Mouse (Mus musculus): Measurements from ENCODE around the gene Ptch1. TPM values are rescaled to one million over a fixed set of nuclear protein-coding genes. Genes with fewer than 3 reads are reported as not detected.

Ptch1 gene
- polyA plus RNA-seq, 1 experiment from 2014 or later: 22.1 TPM

DNA sequence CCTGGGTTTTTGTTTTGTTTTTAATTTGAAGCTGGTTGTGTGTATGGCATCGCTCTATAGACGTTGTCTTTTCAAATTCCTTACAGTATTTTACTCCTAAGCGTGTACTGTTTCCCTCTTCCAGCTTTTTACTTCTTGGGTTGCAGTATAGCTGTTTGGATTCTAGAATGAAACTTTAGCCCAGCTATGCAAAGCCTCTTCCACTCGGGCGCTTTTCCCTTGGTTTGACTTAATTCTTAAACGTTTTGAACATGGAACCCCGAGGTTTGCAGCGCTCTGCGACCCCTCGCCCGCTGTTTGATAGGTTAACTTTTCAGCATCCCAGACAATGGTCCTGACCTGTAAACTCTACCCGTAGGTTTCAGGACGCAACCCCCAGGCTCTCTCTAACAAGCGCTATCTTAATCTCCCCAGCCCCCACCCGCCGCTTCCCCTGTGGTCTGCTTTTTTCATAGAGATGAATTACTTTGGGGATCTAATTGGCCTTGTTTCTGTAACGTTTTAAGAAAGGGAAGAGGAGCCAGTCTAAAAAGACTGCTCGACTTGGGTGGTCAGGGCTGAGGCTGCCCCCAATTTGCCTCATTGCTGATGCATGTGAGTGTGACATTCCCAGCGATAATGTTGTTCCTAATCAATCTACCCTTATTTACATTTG is 4.5 kb downstream of the Ptch1 start:
- H3K4me3 ChIP-seq: peak overlapping the region; percentile 86
- H3K9me3 ChIP-seq: no peaks in the 10 kb centered on the region
- peaks cover 67% of the 10 kb centered on the region for H3K4me1 ChIP-seq (replicated peaks)
- peak; percentile 47 for DNase-seq (ENCODE audit: low spot score)
- H3K27me3 ChIP-seq (ENCODE audit: insufficient read depth, poor library complexity, severe bottlenecking): peaks cover 52% of the 10 kb centered on the region
- peak overlapping the region; percentile 98 for H3K27ac ChIP-seq
- whole genome bisulfite sequencing: 1% methylated on average over 19 of the region's 19 CpGs
- H3K36me3 ChIP-seq: peaks cover 8% of the 10 kb centered on the region

DNA sequence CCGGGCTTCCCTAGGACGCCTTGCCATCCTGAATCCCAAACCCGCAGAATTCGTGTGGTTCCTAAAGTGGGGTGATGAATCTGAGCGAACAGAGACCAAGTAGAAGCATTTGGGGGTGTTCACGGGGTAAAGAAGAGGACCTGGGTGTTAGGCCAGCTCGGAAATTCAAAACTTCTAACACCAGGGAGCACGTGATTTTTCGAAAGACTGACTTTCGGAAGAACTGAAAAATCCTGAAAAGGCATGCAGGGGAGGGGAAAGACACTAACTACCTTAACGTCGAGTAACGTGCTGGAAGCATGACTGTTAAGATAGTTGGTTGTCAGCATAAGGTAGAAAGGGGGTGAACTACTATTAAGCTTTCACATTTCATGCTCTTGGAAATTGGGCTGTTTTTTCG is 5.1 kb downstream of the Ptch1 start:
- peaks cover 13% of the 10 kb centered on the region for H3K36me3 ChIP-seq
- H3K4me1 ChIP-seq (replicated peaks): peaks cover 61% of the 10 kb centered on the region
- DNase-seq (ENCODE audit: low spot score): no peak
- peak overlapping the region; percentile 86 for H3K4me3 ChIP-seq
- peak overlapping the region; percentile 98 for H3K27ac ChIP-seq
- under 1% methylated on average over 14 of the region's 14 CpGs for WGBS
- no peaks in the 10 kb centered on the region for H3K9me3 ChIP-seq
- peaks cover 46% of the 10 kb centered on the region for H3K27me3 ChIP-seq (ENCODE audit: insufficient read depth, poor library complexity, severe bottlenecking)

GRCm38 (mm10) chr13:63567677-63568293 is 5.6 kb downstream of the Ptch1 start:
- H3K4me3 ChIP-seq: peak overlapping the region; percentile 86
- peaks cover 60% of the 10 kb centered on the region for H3K4me1 ChIP-seq (replicated peaks)
- under 1% methylated on average over 62 of the region's 62 CpGs for WGBS

GRCm38 (mm10) chr13:63566018-63567015 is 7.1 kb downstream of the Ptch1 start:
- Histone ChIP-seq H3K4me3 (peak overlapping the region; percentile 86), H3K36me3 (peaks cover 22% of the 10 kb centered on the region), H3K4me1 (replicated peaks) (peaks cover 59% of the 10 kb centered on the region), H3K27ac (peak overlapping the region; percentile 98), H3K27me3 (ENCODE audit: insufficient read depth, poor library complexity, severe bottlenecking) (peaks cover 27% of the 10 kb centered on the region), H3K9me3 (no peaks in the 10 kb centered on the region)
- under 1% methylated on average over 46 of the region's 46 CpGs for WGBS
- DNase-seq (ENCODE audit: low spot score): peak; percentile 95

More at GRCm38 (mm10) chr13:63567677-63568293, 5.6 kb downstream of the Ptch1 start:
- peaks cover 42% of the 10 kb centered on the region for H3K27me3 ChIP-seq (ENCODE audit: insufficient read depth, poor library complexity, severe bottlenecking)
- no peaks in the 10 kb centered on the region for H3K9me3 ChIP-seq
- peak overlapping the region; percentile 98 for H3K27ac ChIP-seq
- peak; percentile 97 for DNase-seq (ENCODE audit: low spot score)
- H3K36me3 ChIP-seq: peaks cover 18% of the 10 kb centered on the region

DNA sequence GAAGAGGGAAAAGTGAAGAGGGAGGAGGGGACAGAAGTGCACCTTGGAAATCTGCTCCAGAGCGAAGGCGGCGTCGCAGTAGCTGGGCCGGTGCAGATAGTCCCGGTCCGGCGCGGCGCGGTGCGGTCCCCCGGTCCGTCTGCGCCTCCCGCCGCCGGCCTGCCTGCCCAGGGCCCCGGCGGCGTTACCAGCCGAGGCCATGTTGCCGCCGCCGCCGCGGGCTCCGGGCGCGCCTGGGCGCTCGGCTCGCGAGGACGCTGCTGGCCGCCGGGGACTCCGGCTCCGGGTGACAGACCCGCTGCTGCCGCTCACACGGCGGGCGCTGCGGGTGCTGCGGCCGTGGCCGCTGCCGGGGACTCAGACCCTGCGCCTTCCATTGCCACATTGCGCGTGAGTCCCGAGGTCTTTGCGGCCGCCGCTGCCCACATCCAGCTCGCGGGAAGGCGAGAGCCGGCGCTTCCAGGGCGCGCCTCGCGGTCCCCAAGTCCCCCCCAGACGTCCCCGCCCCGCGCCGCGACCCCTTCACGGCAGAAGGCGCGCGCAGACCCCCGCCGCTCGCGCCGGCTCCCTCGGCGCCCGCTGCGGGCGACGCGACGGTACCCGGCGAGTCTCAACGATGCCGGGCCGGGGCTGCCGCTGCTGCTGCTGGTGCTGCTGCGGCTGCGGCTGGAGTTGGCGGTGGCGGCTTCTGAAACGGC is 7.9 kb downstream of the Ptch1 start:
- DNase-seq (ENCODE audit: low spot score): peak; percentile 72
- peaks cover 31% of the 10 kb centered on the region for H3K36me3 ChIP-seq
- peaks cover 19% of the 10 kb centered on the region for H3K27me3 ChIP-seq (ENCODE audit: insufficient read depth, poor library complexity, severe bottlenecking)
- peaks cover 59% of the 10 kb centered on the region for H3K4me1 ChIP-seq (replicated peaks)
- under 1% methylated on average over 98 of the region's 99 CpGs for WGBS
- peak overlapping the region; percentile 86 for H3K4me3 ChIP-seq
- peak overlapping the region; percentile 98 for H3K27ac ChIP-seq
- no peaks in the 10 kb centered on the region for H3K9me3 ChIP-seq

- Histone ChIP-seq H3K4me1 (replicated peaks) (peaks cover 59% of the 10 kb centered on the region), H3K9me3 (no peaks in the 10 kb centered on the region), H3K36me3 (peaks cover 38% of the 10 kb centered on the region), H3K27me3 (ENCODE audit: insufficient read depth, poor library complexity, severe bottlenecking) (peaks cover 12% of the 10 kb centered on the region), H3K4me3 (peak overlapping the region; percentile 86), H3K27ac (peak overlapping the region; percentile 98)
- DNase-seq (ENCODE audit: low spot score): no peak
- under 1% methylated on average over 36 of the region's 36 CpGs for WGBS
These were observed 8.6 kb downstream of the Ptch1 start for GRCm38 (mm10) chr13:63564626-63565319.

DNA sequence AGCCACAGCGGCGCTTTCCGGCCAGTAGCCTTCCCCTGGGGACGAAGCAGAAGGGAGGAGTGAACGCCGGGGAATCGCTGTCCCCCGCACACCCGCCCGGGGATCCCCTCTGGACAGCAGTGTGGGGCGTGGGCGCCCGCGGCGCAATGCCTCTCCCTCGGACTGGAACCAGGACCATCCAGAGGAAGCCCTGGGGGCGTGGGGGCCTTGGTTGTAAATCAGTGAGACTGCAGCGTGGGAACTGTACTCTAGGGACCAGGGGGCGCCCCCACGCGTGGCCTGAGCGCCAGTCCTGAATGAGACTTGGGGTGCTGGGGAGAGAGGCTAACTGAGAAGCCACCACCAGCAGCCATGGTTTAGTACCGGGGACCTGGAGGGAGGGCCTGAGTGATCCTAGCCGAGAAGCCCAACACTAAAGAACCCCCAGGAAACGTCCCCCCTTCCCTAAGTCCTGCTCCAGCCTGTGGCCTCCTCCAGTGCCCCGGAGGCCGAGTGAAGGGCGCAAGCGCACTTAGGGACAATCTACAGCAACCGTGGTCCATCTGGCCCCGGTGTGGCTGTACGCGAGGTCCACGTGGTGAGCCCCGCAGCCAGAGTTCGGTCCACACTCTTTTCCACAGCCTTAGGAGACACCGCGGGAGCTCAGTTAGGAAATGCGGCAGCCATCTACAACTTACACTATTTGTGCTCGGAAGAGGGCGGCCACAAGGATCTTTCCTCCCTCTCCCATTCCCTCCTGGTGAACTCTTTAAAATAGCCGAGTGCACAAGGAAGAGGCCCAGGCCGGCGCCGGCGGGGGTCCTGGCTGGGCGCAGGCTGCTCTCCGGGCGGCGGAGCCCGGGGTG is 9.4 kb downstream of the Ptch1 start:
- peak; percentile 63 for DNase-seq (ENCODE audit: low spot score)
- peaks cover 59% of the 10 kb centered on the region for H3K4me1 ChIP-seq (replicated peaks)
- peaks cover 44% of the 10 kb centered on the region for H3K36me3 ChIP-seq
- peaks cover 4% of the 10 kb centered on the region for H3K27me3 ChIP-seq (ENCODE audit: insufficient read depth, poor library complexity, severe bottlenecking)
- no peaks in the 10 kb centered on the region for H3K9me3 ChIP-seq
- peak overlapping the region; percentile 98 for H3K27ac ChIP-seq
- WGBS: under 1% methylated on average over 51 of the region's 51 CpGs
- peak overlapping the region; percentile 86 for H3K4me3 ChIP-seq

- H3K27ac ChIP-seq: peak overlapping the region; percentile 98
- no peaks in the 10 kb centered on the region for H3K27me3 ChIP-seq (ENCODE audit: insufficient read depth, poor library complexity, severe bottlenecking)
- peak overlapping the region; percentile 86 for H3K4me3 ChIP-seq
- DNase-seq (ENCODE audit: low spot score): peak; percentile 88
- H3K36me3 ChIP-seq: peaks cover 51% of the 10 kb centered on the region
- under 1% methylated on average over 51 of the region's 51 CpGs for WGBS
- no peaks in the 10 kb centered on the region for H3K9me3 ChIP-seq
- H3K4me1 ChIP-seq (replicated peaks): peaks cover 59% of the 10 kb centered on the region
These were observed 10.2 kb downstream of the Ptch1 start for GRCm38 (mm10) chr13:63562972-63563780.

DNA sequence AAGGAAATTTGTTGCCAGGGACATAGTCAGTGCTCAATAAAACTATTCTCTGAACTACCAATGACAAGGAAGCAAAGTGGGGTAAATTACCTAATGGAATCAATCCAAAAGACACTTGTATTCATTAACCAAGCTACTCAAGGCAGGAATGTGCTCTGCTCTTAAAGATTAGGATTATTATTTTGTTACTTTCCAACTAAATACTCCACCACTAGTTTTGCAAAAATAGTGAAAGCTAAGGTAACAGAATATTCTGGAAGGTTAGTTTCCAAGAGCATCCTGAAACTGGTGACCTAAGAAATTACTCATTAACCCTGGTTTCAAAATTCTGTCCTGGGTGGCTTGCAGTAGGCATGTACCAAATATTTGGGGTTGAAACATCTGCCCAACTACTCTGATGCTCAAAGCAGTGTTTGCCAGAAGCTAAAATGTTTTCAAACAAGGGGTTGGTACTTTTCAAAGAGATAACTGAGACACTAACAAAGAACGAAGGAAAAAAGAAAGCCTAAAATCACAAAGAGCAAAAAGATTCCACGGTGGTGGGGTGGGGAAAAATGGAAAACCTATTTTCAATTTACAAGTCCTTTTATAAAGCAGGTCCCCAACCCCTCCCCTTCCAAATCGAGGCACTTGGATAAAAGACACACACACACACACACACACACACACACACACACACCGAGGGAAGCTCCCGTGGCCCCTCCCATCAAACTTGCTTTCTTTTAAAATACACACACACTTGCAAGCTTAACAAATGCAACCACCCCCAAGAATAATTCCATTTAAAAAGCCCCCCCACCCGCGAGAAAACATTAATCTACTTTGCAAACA is 11.0 kb downstream of the Ptch1 start:
- Histone ChIP-seq H3K4me3 (peak overlapping the region; percentile 86), H3K36me3 (peaks cover 54% of the 10 kb centered on the region), H3K27me3 (ENCODE audit: insufficient read depth, poor library complexity, severe bottlenecking) (no peaks in the 10 kb centered on the region), H3K27ac (peak overlapping the region; percentile 98), H3K9me3 (no peaks in the 10 kb centered on the region), H3K4me1 (replicated peaks) (peaks cover 65% of the 10 kb centered on the region)
- peak; percentile 44 for DNase-seq (ENCODE audit: low spot score)
- 1% methylated on average over 7 of the region's 7 CpGs for WGBS

DNA sequence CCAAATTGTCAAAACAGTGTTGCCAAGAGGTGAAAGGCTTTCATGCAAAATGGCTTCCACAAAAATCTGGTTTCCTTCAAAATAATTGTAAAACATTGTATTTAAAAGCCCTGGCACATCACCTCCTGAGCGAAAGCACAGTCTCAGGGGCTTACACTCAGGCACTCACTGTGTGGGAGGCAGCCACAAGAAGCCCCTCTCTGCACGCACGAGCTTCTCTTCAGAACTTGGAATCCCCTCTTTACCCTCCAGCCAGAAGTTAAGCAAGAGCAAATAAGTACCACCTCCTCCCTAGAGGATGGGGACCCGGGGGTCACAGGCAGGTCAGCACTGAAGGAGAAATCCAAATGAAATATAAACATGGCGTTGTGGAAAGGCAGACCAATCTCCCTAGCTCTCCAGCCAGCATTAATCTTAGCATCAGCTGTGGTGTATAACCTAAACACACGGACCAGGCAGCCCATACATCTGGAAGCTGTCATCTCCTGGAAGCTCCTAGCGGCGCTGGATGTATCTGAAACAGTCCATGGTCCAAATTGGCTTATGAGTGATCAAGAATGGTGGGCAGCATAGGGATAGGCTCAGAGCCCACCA is 15.0 kb downstream of the Ptch1 start:
- H3K9me3 ChIP-seq: no peaks in the 10 kb centered on the region
- no peak for DNase-seq (ENCODE audit: low spot score)
- peaks cover 97% of the 10 kb centered on the region for H3K4me1 ChIP-seq (replicated peaks)
- 47% methylated on average over 8 of the region's 8 CpGs for WGBS
- H3K4me3 ChIP-seq: peak overlapping the region; percentile 86
- peak overlapping the region; percentile 88; the same call in 1 of the 2 replicates for H3K27ac ChIP-seq
- H3K36me3 ChIP-seq: peaks cover 42% of the 10 kb centered on the region
- H3K27me3 ChIP-seq (ENCODE audit: insufficient read depth, poor library complexity, severe bottlenecking): no peaks in the 10 kb centered on the region
